In the genomic region with DNA sequence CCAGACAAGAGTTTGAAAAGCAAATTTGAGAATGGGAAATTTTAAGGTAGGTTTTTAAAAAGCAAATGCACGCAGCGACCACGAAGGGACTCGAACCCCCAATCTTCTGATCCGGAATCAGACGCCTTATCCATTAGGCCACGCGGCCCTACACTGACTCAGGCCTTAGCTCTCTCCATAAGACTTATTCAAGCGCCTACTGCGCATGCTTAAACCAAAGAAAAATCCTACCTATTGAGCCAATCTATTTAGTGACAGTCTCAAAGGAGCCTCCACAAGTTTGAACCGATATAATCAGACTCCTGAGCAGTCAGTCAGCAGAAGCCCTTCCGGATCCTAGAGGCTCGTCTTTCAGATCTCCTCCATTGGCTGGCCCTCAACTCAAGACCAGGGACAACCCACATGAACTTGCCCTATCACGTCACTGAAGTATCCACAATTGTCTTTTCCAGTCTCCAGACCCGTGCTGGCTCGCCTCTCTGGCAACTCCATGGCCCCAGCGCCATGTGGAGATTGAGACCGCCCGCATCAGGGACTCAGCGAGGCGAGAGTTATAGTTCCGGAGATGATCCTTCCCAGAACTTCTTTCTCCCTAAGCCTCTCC, we compare ENCODE assay signal across 8 mouse cellular contexts. TPM values are rescaled to one million over a fixed set of nuclear protein-coding genes. Genes with fewer than 3 reads are reported as not detected.
A peak's percentile ranks its signal among the peaks of the same experiment; 100 is the strongest.
DNase-seq lines count a peak whose midpoint lies in the region; ATAC-seq and TF ChIP-seq lines count a peak whose summit lies in the region.

No protein-coding gene starts in this region.

- peak overlapping the region; percentile 55 for H3K27ac ChIP-seq in ES-Bruce4 (ENCODE audit: insufficient read depth, low read length)
- H3K27ac ChIP-seq in forebrain, embryonic 14.5 days (ENCODE audit: low read depth, low read length) = peak overlapping the region; percentile 70
- H3K27ac ChIP-seq in liver, postnatal 0 days (ENCODE audit: low read depth) = peak overlapping the region; percentile 93
- H3K27ac ChIP-seq in neural tube, embryonic 13.5 days (replicated peaks) = peak overlapping the region; percentile 70

- no peaks in the 10 kb centered on the region for H3K9me3 ChIP-seq in ES-Bruce4 (replicated peaks; ENCODE audit: control insufficient read depth, insufficient read depth, low read length, poor library complexity, severe bottlenecking)
- no peaks in the 10 kb centered on the region for H3K9me3 ChIP-seq in forebrain, embryonic 14.5 days (replicated peaks; ENCODE audit: control insufficient read depth, low read length)
- no peaks in the 10 kb centered on the region for H3K9me3 ChIP-seq in liver, postnatal 0 days (ENCODE audit: low read length)
- no peaks in the 10 kb centered on the region for H3K9me3 ChIP-seq in neural tube, embryonic 13.5 days

- intact Hi-C loops in heart, postnatal 14 days (cut with DNase I) = loop anchor here (5.0 to 10.0 kb wide), 2 partner anchors 358 to 685 kb away; partner anchors contain the start of genes Zfp40 and Zfp945

- H3K9ac ChIP-seq in ES-Bruce4 (ENCODE audit: low read depth, poor library complexity, severe bottlenecking) = peak overlapping the region; percentile 49
- H3K9ac ChIP-seq in forebrain, embryonic 14.5 days (ENCODE audit: low read length) = peak overlapping the region; percentile 70
- H3K9ac ChIP-seq in liver, postnatal 0 days (replicated peaks) = peak overlapping the region; percentile 74
- H3K9ac ChIP-seq in neural tube, embryonic 13.5 days = peak overlapping the region; percentile 72

- peak overlapping the region; percentile 80 for H3K4me3 ChIP-seq in ES-Bruce4 (ENCODE audit: low read depth, low read length)
- peak overlapping the region; percentile 60 for H3K4me3 ChIP-seq in forebrain, embryonic 14.5 days (ENCODE audit: low read depth, low read length)
- peak overlapping the region; percentile 59 for H3K4me3 ChIP-seq in liver, postnatal 0 days (ENCODE audit: low read depth, low read length)
- peak overlapping the region; percentile 61 for H3K4me3 ChIP-seq in neural tube, embryonic 13.5 days

- TF ChIP-seq POLR2A in ES-Bruce4 (IDR thresholded peaks at IDR 0.05; ENCODE audit: insufficient read depth, low read length) = peak; percentile 51

- H3K4me2 ChIP-seq in forebrain, embryonic 14.5 days (ENCODE audit: low read length) = peak overlapping the region; percentile 74
- H3K4me2 ChIP-seq in liver, postnatal 0 days (ENCODE audit: low read depth, low read length) = peak overlapping the region; percentile 83
- peak overlapping the region; percentile 68 for H3K4me2 ChIP-seq in neural tube, embryonic 13.5 days

- TF ChIP-seq EP300 in ES-Bruce4 (IDR thresholded peaks at IDR 0.05; ENCODE audit: insufficient read depth, low read depth, low read length) = 0 out of 2 replicates have a peak, but pooled peaks have one; percentile 38
- TF ChIP-seq EP300 in liver, postnatal 0 days (IDR thresholded peaks at IDR 0.05; ENCODE audit: low read depth) = peak; percentile 44; the same call in 1 of the 2 replicates

- no peaks in the 10 kb centered on the region for H3K4me1 ChIP-seq in ES-Bruce4 (ENCODE audit: control insufficient read depth, insufficient read depth, low read length)
- peaks cover 4% of the 10 kb centered on the region; the same call in 1 of the 2 replicates for H3K4me1 ChIP-seq in forebrain, embryonic 14.5 days (ENCODE audit: control insufficient read depth, insufficient read depth, low read length)
- H3K4me1 ChIP-seq in liver, postnatal 0 days (ENCODE audit: insufficient read depth) = peaks cover 38% of the 10 kb centered on the region
- H3K4me1 ChIP-seq in neural tube, embryonic 13.5 days (replicated peaks) = peaks cover 19% of the 10 kb centered on the region

- under 1% methylated on average over 22 of the region's 22 CpGs for WGBS in forebrain, embryonic 14.5 days
- WGBS in liver, postnatal 0 days (ENCODE audit: insufficient replicate concordance) = under 1% methylated on average over 22 of the region's 22 CpGs
- 1% methylated on average over 22 of the region's 22 CpGs for WGBS in neural tube, embryonic 13.5 days

- no peaks in the 10 kb centered on the region for H3K27me3 ChIP-seq in ES-Bruce4 (ENCODE audit: control insufficient read depth, insufficient read depth, low read length, poor library complexity, severe bottlenecking)
- no peaks in the 10 kb centered on the region for H3K27me3 ChIP-seq in forebrain, embryonic 14.5 days (replicated peaks; ENCODE audit: control insufficient read depth, insufficient read depth, low read length)
- no peaks in the 10 kb centered on the region for H3K27me3 ChIP-seq in liver, postnatal 0 days (ENCODE audit: insufficient read depth, low read length)
- H3K27me3 ChIP-seq in neural tube, embryonic 13.5 days = no peaks in the 10 kb centered on the region

- no peaks in the 10 kb centered on the region for H3K36me3 ChIP-seq in ES-Bruce4 (ENCODE audit: control insufficient read depth, insufficient read depth, low read length, poor library complexity, severe bottlenecking)
- peaks cover 4% of the 10 kb centered on the region; the same call in 1 of the 2 replicates for H3K36me3 ChIP-seq in forebrain, embryonic 14.5 days (ENCODE audit: control insufficient read depth, insufficient read depth, low read length)
- H3K36me3 ChIP-seq in liver, postnatal 0 days (replicated peaks; ENCODE audit: insufficient read depth, low read length) = no peaks in the 10 kb centered on the region
- H3K36me3 ChIP-seq in neural tube, embryonic 13.5 days = peaks cover 8% of the 10 kb centered on the region

- peak; percentile 77 for ATAC-seq in forebrain, embryonic 14.5 days
- peak; percentile 44 for ATAC-seq in liver, postnatal 0 days
- peak; percentile 62 for ATAC-seq in neural tube, embryonic 13.5 days (ENCODE audit: low read depth)

- DNase-seq in cerebellum, adult 11 months = peak; percentile 93
- peak; percentile 96 for DNase-seq in forebrain, embryonic 14.5 days (ENCODE audit: low spot score)
- peak; percentile 90 to 91 for DNase-seq in heart, postnatal 14 days
- DNase-seq in layer of hippocampus, adult 11-12 months (ENCODE audit: low spot score) = peak; percentile 97
- DNase-seq in liver, postnatal 0 days = peak; percentile 91
- peak; percentile 89 for DNase-seq in telencephalon, adult 2 months (ENCODE audit: low read depth, low spot score)

- no peak for TF ChIP-seq CTCF in ES-Bruce4 (IDR thresholded peaks at IDR 0.05; ENCODE audit: low read depth, low read length)
- no peak for TF ChIP-seq CTCF in liver, postnatal 0 days (IDR thresholded peaks at IDR 0.05; ENCODE audit: low read depth)

RNA-seq across cellular contexts. Expression of gene Zfp213, which starts 13.7 kb away (rescaled TPM):
- 4.2 and 4.9 TPM in 2 replicates for polyA plus RNA-seq in ES-Bruce4 (2011; ENCODE audit: insufficient read depth, insufficient read length, low read depth, missing spikeins)
- polyA plus RNA-seq in forebrain, embryonic 14.5 days (2014; fragmentation: Nextera tagmentation; extraction: Ambion mirVana) = 17.6 and 20.9 TPM in 2 replicates
- 1 to 10 TPM; 4.9 to 5.8 TPM for total RNA-seq in heart, postnatal 14 days (2021)
- polyA plus RNA-seq in liver, postnatal 0 days (2015; fragmentation: Nextera tagmentation; extraction: Ambion mirVana) = 5.2 and 5.5 TPM in 2 replicates
- 17.4 and 17.8 TPM in 2 replicates for polyA plus RNA-seq in neural tube, embryonic 13.5 days (2015; fragmentation: Nextera tagmentation; extraction: Ambion mirVana)

RNA-seq across cellular contexts. Expression of gene Zfp13, which starts 49.0 kb away (rescaled TPM):
- polyA plus RNA-seq in ES-Bruce4 (2011; ENCODE audit: insufficient read depth, insufficient read length, low read depth, missing spikeins) = 25.1 and 27.7 TPM in 2 replicates
- 24.1 and 26.0 TPM in 2 replicates for polyA plus RNA-seq in forebrain, embryonic 14.5 days (2014; fragmentation: Nextera tagmentation; extraction: Ambion mirVana)
- 1 to 10 TPM; 4.3 to 5.0 TPM for total RNA-seq in heart, postnatal 14 days (2021)
- polyA plus RNA-seq in liver, postnatal 0 days (2015; fragmentation: Nextera tagmentation; extraction: Ambion mirVana) = 1.1 and 1.4 TPM in 2 replicates
- 24.4 and 28.8 TPM in 2 replicates for polyA plus RNA-seq in neural tube, embryonic 13.5 days (2015; fragmentation: Nextera tagmentation; extraction: Ambion mirVana)

RNA-seq across cellular contexts. Expression of gene Zscan10, which starts 50.4 kb away (rescaled TPM):
- polyA plus RNA-seq in ES-Bruce4 (2011; ENCODE audit: insufficient read depth, insufficient read length, low read depth, missing spikeins) = 51.8 and 58.5 TPM in 2 replicates
- not detected in 2 replicates for polyA plus RNA-seq in forebrain, embryonic 14.5 days (2014; fragmentation: Nextera tagmentation; extraction: Ambion mirVana)
- not detected for total RNA-seq in heart, postnatal 14 days (2021)
- polyA plus RNA-seq in liver, postnatal 0 days (2015; fragmentation: Nextera tagmentation; extraction: Ambion mirVana) = not detected in 2 replicates
- polyA plus RNA-seq in neural tube, embryonic 13.5 days (2015; fragmentation: Nextera tagmentation; extraction: Ambion mirVana) = not detected in 2 replicates

Comparison
In these comparisons a context has a peak if more than half of its experiments do, and no peak if none do; other contexts are left out.
1. Peak in every context shown above with its lines: DNase-seq, ATAC-seq, H3K4me3 ChIP-seq and H3K27ac ChIP-seq.
2. RNA of gene Zfp13, which starts 49.0 kb away (polyA plus RNA-seq): 24.4 to 28.8 TPM in neural tube, embryonic 13.5 days, 25.1 to 27.7 TPM in ES-Bruce4 and 24.1 to 26.0 TPM in forebrain, embryonic 14.5 days; 1.1 to 1.4 TPM in liver, postnatal 0 days; every median in the first group is over 10 times any median in the second.
3. RNA of gene Zscan10, which starts 50.4 kb away (polyA plus RNA-seq): 51.8 to 58.5 TPM in ES-Bruce4; not detected in neural tube, embryonic 13.5 days, not detected in forebrain, embryonic 14.5 days and not detected in liver, postnatal 0 days; every median in the first group is over 10 times any median in the second.